Mouse (Mus musculus) lung, postnatal 0 days (tissue): ENCODE measurements around the gene Fam71f1.

Experiments
- CTCF ChIP-seq: IDR thresholded peaks from 2 replicates; pipeline ENCODE4 v1.5.1; 2016; ENCODE audit warnings: antibody characterized with exemption, mild to moderate bottlenecking
- EP300 ChIP-seq: IDR thresholded peaks from 2 replicates; pipeline ENCODE4 v1.6.1; 2016; ENCODE audit warnings: antibody characterized with exemption, mild to moderate bottlenecking, control low read depth

GRCm38 (mm10) chr6:29378678-29379077 lies 59.7 kb downstream of the Fam71f1 start:
- TF ChIP-seq CTCF, result no peak
- TF ChIP-seq EP300, result no peak
